Mouse (Mus musculus): ENCODE data around the gene Ywhaq.

Gene Ywhaq

DNA sequence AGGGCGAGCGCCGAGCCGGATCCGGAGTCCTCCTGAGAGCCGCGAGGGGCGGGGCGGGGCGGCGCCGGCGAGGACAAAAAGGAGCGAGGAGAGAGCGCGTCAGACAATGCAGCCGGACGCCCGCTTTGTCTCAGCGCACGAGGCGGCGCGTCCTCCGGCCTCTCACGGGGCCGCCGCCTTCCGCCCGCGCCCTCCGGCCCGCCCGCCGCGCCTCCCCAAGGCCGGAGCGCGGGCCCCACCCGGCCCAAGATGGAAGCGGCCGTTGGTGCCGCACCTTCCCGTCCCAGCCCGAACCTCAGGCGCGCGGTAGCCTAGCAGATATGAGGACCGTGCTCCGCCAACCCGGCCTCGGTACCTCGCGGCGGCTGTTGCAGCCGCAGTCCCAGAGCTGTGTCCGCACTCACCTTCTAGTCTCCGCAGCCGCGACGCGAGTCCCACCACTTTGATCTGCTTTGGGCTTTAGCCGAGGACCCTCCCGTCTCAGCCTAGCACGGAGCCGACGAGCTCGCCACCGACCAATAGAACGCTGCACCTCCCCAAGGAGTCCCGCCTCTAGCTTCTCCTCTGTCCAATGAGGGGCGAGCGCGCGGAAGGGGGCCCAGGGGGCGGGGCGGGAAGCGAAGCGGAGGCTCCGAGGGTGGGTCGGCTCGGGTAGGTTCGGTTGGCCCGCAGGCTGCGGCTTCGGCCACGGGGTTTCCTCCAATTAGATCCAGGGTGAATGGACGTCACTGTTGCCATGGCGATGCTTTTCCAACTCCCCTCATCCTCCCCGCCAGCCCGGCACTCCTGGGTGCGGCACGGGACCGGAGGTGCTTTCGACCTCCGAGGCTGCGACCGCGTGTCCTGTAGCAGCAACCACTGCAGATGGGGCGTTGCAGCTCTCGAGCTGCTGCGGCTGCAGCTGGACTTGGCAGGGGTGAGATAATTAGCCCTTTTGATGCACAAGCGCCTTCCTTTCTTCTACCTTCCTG, at the start of gene Ywhaq:
TSS of gene Ywhaq (minus strand) at position 538 of the 971 bp plus-strand sequence.
- peak; percentile 99 for DNase-seq

DNA sequence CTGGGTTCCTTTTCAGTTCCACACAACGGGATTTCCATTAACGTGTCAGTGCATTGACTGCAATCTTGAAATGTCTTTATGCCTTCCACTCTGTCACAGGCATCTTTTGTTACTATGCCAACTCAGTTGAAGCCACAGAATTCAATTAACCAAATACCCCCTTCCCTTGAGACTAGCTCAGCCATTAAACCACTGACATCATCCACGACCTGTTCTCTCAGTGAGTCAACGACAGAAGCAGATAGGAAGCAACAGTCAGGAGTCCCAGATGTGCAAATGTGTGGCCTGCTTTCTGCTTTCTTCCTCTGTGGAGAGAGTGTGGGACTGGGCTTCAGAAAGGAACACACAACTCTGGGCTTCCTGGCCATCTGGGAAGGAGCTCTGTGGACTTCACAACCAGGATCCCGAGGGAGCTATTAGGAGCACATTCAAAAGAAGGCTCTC, 46.0 kb upstream of the Ywhaq start:
- DNase-seq, result no peak

DNA sequence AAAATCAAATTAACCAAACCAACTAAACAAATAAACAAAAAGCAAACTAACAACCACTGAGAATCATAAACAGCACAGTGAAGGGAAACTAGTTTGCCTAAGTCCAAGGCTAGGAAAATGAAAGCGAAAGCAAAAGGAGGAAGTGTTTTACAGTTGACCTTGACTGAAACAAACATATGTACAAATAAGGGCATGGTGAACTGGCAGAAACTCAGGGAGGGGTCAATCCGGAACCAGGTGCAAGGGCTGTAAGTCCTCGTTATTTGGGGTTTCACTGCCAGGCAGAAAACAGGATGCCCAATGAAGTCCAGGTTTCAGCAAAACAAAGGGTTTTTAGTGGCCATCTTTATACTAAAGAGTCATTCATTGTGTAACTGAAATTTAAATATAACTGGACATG, 45.2 kb upstream of the Ywhaq start:
- no peak for DNase-seq

GRCm38 (mm10) chr12:21459681-21460080, 42.2 kb upstream of the Ywhaq start:
- DNase-seq, result no peak

DNA sequence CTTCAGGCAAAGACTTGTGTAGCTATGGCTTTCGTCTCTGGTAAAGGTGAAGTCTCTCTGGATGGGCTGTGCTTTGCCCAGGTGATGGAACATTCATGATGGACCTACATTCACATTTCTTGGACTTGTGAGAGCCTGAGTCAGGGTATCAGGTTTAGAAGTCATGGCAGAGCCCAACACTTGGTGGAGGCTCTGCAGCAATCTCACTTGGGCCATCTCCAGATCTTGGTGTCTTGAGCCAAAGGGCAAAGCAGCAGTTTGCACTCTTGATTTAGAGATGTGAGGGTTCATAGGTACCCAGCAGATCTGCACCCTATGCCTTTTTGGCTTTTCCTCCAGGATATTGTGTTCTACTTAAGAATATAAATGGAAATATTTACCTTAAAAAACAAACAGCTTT, 38.6 kb upstream of the Ywhaq start:
- no peak for DNase-seq

DNA sequence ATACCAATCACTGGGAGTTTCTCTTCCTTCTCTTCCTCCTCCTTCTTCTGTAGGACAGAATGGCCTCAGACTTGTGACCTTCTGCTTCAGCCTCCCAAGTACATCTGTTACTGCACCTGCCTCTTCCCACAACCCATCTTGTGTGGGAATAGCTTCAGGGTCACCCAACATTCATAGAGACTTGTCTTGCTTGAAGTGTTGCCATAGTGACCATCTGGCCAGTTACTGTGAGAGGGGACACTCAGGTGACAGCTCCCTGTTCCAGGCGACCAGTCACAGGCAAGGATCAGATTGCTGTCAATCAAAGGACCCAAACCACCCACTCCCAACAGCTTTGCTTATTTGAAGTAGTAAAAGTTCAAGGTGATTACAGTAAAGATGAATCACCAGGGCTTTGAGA, 34.3 kb upstream of the Ywhaq start:
- DNase-seq, result no peak

- no peak for DNase-seq
Measured at GRCm38 (mm10) chr12:21451351-21451750, 33.9 kb upstream of the Ywhaq start.

GRCm38 (mm10) chr12:21443783-21444182, 26.3 kb upstream of the Ywhaq start:
- no peak for DNase-seq

- DNase-seq, result no peak
Measured at GRCm38 (mm10) chr12:21441870-21442269, 24.4 kb upstream of the Ywhaq start.

- no peak for DNase-seq
Measured at GRCm38 (mm10) chr12:21439428-21439827, 22.0 kb upstream of the Ywhaq start.

- DNase-seq, result no peak
Measured at GRCm38 (mm10) chr12:21438750-21439394, 21.4 kb upstream of the Ywhaq start.

GRCm38 (mm10) chr12:21438294-21438693, 20.9 kb upstream of the Ywhaq start:
- DNase-seq, result no peak

GRCm38 (mm10) chr12:21431950-21432349, 14.5 kb upstream of the Ywhaq start:
- DNase-seq, result no peak

DNA sequence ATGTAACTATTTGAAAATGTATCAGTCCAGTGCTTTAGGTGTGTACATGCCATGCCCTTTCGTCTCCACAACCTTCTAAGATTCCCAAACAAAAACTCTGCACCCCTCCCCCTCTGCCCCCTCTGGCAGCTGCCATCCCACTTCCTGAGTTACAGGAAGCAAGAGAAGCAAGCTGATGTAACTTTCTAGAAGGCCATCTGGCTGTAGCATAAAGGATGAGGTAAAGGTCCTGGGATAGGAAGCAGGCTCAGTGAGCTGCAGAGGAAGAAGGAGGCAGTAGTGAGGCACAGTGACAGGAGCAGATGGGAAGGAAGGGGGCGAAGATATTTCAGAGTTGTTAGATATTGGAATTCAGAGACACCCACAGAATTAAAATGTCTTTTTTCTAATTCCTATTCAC, 13.6 kb upstream of the Ywhaq start:
- no peak for DNase-seq

GRCm38 (mm10) chr12:21430140-21430539, 12.7 kb upstream of the Ywhaq start:
- no peak for DNase-seq

DNA sequence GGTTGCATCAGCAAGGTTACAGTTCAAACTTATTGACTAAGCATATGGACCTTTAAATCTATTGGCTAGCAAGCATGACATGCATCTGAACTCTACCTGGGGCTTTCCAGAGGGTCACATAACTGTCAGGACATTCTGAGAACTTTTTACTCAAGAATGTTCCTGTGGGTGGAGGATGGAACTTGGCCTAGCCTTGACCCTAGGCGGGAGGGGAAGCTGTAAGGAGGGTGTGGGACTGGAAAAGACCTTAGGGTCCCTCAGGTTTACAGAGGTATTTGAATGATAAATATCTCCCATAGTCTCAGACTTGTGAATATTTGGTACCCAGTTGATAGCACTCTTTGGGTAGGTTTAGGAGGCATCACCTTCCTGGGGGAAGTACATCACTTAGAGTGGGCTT, 11.6 kb upstream of the Ywhaq start:
- DNase-seq, result no peak

DNA sequence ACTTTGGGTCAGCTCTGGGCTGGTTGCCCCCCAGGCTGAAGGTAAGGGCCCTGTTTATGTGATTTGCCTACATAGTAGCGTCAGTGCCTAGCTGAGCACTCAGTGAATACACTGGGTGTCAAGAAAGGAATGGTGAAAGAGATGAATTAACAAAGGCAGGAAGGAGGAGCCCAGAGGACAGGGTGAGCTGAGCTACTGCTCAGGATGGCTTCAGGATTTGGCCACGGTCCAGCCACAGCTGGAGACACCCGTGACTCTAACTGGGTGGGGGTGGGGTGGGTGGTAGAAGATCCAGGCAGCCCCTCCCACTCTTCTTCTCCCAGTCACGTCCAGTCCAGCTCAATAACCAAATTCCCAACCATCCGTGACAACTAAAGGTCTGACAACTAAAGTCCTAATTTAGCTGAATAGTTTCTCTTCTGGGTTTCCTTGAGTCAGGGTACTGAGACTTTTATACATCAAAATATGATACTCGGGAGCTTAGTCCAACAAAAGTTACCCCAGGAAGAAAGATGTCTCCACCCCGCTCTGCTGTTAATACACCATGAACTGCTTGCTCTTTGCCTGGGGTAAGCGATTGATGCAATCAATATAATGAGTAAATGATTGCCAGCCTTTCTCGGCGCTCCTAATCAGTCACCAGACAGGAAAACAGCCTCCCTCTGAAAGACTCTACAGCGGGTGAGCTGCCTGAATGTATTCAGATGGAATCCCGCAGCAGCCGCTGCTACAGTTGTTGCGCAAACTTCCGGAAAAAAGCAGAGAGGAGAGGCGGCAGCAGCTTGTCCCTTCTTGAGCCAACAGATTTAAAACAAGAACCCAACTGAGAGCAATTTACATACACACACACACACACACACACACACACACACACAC, 8.9 kb upstream of the Ywhaq start:
- DNase-seq, result peak; percentile 79

DNA sequence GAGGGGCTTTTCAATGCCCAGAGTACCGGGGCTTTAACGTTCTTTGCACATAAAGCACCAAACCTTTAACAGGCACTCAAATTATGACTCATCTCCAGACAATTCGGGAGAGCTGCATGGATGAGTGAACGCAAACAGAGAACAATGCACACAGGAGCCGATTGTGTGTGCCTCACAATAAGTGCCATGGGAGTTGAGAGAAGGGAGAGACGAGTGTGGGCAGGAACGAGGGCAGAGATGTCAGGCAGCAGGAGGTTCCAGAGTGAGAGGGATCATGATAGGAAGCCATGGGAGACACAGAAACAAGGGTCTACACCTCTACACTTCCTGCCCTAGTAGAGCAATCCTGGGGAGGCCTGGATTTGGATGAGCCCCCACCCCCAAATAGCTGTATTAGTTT, 7.2 kb upstream of the Ywhaq start:
- peak; percentile 80 for DNase-seq

DNA sequence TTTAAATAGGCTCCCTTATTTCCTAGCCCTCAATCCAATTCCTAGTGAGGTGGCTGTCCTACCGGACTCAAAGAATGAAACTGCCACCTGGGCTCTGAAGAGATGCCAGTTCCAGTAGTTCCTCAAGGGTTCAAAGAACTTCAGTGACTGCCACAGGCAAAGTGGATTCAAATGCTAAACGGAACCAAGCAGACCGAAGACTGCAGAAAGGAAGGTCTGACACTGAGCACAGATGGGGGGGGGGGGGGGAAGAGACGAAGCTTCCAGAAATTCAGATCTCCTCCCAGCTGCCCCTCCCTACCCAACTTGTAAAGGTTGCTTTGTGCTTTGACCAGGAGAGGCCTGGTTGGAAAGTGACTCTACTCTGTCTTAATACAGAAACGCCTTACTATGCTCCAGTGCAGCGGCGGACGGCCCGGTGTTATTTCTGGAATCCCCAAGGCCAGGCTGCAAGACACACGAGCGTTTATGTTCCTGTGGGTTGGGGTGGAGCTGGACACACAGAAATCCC, 1.2 kb upstream of the Ywhaq start:
- DNase-seq, result no peak

GRCm38 (mm10) chr12:21418083-21418482, 646 bp upstream of the Ywhaq start:
- no peak for DNase-seq

GRCm38 (mm10) chr12:21416506-21416905, 931 bp downstream of the Ywhaq start:
- no peak for DNase-seq

GRCm38 (mm10) chr12:21410620-21411019, 6.8 kb downstream of the Ywhaq start:
- DNase-seq, result no peak

DNA sequence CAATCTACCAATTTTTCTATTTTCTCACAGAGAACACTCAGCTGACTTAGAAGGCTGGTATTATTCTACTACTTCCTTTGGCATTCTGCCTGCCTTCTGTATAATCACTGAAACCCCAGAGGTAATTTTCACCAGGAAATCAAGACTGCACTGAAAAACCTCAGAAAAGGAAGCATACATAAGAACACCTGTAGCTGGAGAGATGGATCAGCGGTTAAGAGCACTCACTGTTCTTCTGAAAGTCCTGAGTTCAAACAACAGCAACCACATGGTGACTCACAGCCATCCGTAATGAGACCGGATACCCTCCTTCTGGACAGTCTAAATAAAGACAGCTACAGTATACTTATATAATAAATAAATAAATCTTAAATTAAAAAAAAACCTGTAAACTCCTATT, 7.8 kb downstream of the Ywhaq start:
- no peak for DNase-seq
